Mouse (Mus musculus): ENCODE measurements around the gene Fcgbp. TPM values are rescaled to one million over a fixed set of nuclear protein-coding genes. Genes with fewer than 3 reads are reported as not detected.

Gene Fcgbp
- total and polyA plus RNA-seq, 3 experiments = 0.26 to 1.0 TPM; not detected in 1

GRCm38 (mm10) chr7:28169489-28170422 lies 98.7 kb downstream of the Fcgbp start, which contains the start of gene Fbl:
Gene Fbl (plus strand): TSS chr7:28169710.
- H3K4me3 ChIP-seq = peak within 1 kb of the TSS; percentile 77
- H3K79me2 ChIP-seq (replicated peaks; ENCODE audit: control insufficient read depth, insufficient read depth, low read length) = no peaks in the 10 kb centered on the region; the same call in 1 of the 2 replicates
- DNase-seq = peak; percentile 93
- peak within 1 kb of the TSS; percentile 62 for H3K9ac ChIP-seq (ENCODE audit: low read depth, low read length)
- WGBS = under 1% methylated on average over 80 of the region's 80 CpGs
- H3K4me1 ChIP-seq (ENCODE audit: control insufficient read depth, insufficient read depth, low read length) = peaks cover 2% of the 10 kb centered on the region; the same call in 1 of the 2 replicates
- no peaks in the 10 kb centered on the region for H3K27me3 ChIP-seq (ENCODE audit: control insufficient read depth, insufficient read depth, low read length)
- peak within 1 kb of the TSS; percentile 75 for H3K27ac ChIP-seq
- intact Hi-C loops (cut with DNase I) = loop anchor here (5.0 kb wide), 2 partner anchors 43 to 117 kb away; partner anchors contain the start of gene Psmc4
- no peaks in the 10 kb centered on the region for H3K36me3 ChIP-seq (ENCODE audit: control insufficient read depth, insufficient read depth, low read length)
- no peak for TF ChIP-seq EP300 (IDR thresholded peaks at IDR 0.05; ENCODE audit: insufficient read depth, low read depth, low read length)
- TF ChIP-seq POLR2A (IDR thresholded peaks at IDR 0.05; ENCODE audit: insufficient read depth, low read depth, low read length) = peak; percentile 87
- no peak for TF ChIP-seq CTCF (IDR thresholded peaks at IDR 0.05)

Other genes with a start within 250 kb of the Fcgbp start
- gene Zfp59, start 232.6 kb upstream of the Fcgbp start, total RNA-seq (2021) = 1 to 10 TPM; 2.8 to 3.1 TPM
- 0.62 and 1.5 TPM in 2 replicates for gene Zfp59, start 232.6 kb upstream of the Fcgbp start, polyA plus RNA-seq (2012; rRNA removed)
- gene Zfp607a, start 213.7 kb upstream of the Fcgbp start, total RNA-seq (2021) = 1 to 10 TPM; 2.5 to 3.4 TPM
- gene Zfp607a, start 213.7 kb upstream of the Fcgbp start, polyA plus RNA-seq (2012; rRNA removed) = 0.47 and 1.8 TPM in 2 replicates
- 1 to 10 TPM; 4.3 to 4.4 TPM for gene Zfp974, start 141.8 kb upstream of the Fcgbp start, total RNA-seq (2021)
- 1.6 and 1.8 TPM in 2 replicates for gene Zfp974, start 141.8 kb upstream of the Fcgbp start, polyA plus RNA-seq (2012; rRNA removed)
- 1 to 10 TPM; 8.0 to 8.6 TPM for gene Zfp780b, start 92.1 kb upstream of the Fcgbp start, total RNA-seq (2021)
- gene Zfp780b, start 92.1 kb upstream of the Fcgbp start, polyA plus RNA-seq (2012; rRNA removed) = 1.5 and 3.1 TPM in 2 replicates
- 1 to 10 TPM in 1 of 2 experiments, under 1 TPM in 1; 0.68 to 1.3 TPM for gene Zfp850, start 57.1 kb upstream of the Fcgbp start, total RNA-seq (2021)
- gene Zfp850, start 57.1 kb upstream of the Fcgbp start, polyA plus RNA-seq (2012; rRNA removed) = 0.23 TPM in 2 replicates
- 10 to 100 TPM; 81.9 TPM for gene Psmc4, start 21.1 kb upstream of the Fcgbp start, total RNA-seq (2021)
- 75.2 and 106 TPM in 2 replicates for gene Psmc4, start 21.1 kb upstream of the Fcgbp start, polyA plus RNA-seq (2012; rRNA removed)
- gene 9530053A07Rik, start 58.2 kb downstream of the Fcgbp start, total RNA-seq (2021) = not detected
- gene 9530053A07Rik, start 58.2 kb downstream of the Fcgbp start, polyA plus RNA-seq (2012; rRNA removed) = 0.08 TPM in 1 of 2 replicates, not detected in the other
- gene Fbl, start 98.5 kb downstream of the Fcgbp start, total RNA-seq (2021) = 10 to 100 TPM; 34.7 TPM
- 25.7 and 35.6 TPM in 2 replicates for gene Fbl, start 98.5 kb downstream of the Fcgbp start, polyA plus RNA-seq (2012; rRNA removed)
- 10 to 100 TPM; 28.0 to 28.3 TPM for gene Dyrk1b, start 108.2 kb downstream of the Fcgbp start, total RNA-seq (2021)
- 24.1 and 30.1 TPM in 2 replicates for gene Dyrk1b, start 108.2 kb downstream of the Fcgbp start, polyA plus RNA-seq (2012; rRNA removed)
- 10 to 100 TPM; 11.2 to 11.9 TPM for gene Eid2, start 196.6 kb downstream of the Fcgbp start, total RNA-seq (2021)
- gene Eid2, start 196.6 kb downstream of the Fcgbp start, polyA plus RNA-seq (2012; rRNA removed) = 4.2 and 4.6 TPM in 2 replicates
- gene Eid2b, start 206.5 kb downstream of the Fcgbp start, total RNA-seq (2021) = 10 to 100 TPM; 11.2 to 13.0 TPM
- gene Eid2b, start 206.5 kb downstream of the Fcgbp start, polyA plus RNA-seq (2012; rRNA removed) = 6.7 and 7.2 TPM in 2 replicates
- gene Selenov, start 219.9 kb downstream of the Fcgbp start, total RNA-seq (2021) = not detected
- gene Selenov, start 219.9 kb downstream of the Fcgbp start, polyA plus RNA-seq (2012; rRNA removed) = 0.08 TPM in 1 of 2 replicates, not detected in the other
- gene Dll3, start 231.0 kb downstream of the Fcgbp start, total RNA-seq (2021) = not detected
- gene Dll3, start 231.0 kb downstream of the Fcgbp start, polyA plus RNA-seq (2012; rRNA removed) = not detected in 2 replicates
- gene Timm50, start 240.8 kb downstream of the Fcgbp start, total RNA-seq (2021) = 10 to 100 TPM; 60.0 to 63.5 TPM
- 63.0 and 72.8 TPM in 2 replicates for gene Timm50, start 240.8 kb downstream of the Fcgbp start, polyA plus RNA-seq (2012; rRNA removed)

All from heart, adult 2 months (tissue).